Mouse (Mus musculus) kidney, adult 2 months (tissue): ENCODE measurements at regions not wholly inside any gene's neighbourhood (a gene's known extent, or its start where the extent isn't known, plus 50 kb on each side); places are given as distances from the start of the nearest gene placed in this dataset.
"Not testable (repeated sequence)": the region's sequence is repeated elsewhere in the genome, so short reads cannot be mapped to it uniquely, and the experiment has no call there.

Experiments
- CTCF ChIP-seq: fragments of 200-500 bp; conservative IDR thresholded peaks from 2 replicates; pipeline ENCODE4 v1.5.1; 2011; ENCODE audit warnings: low read depth, mild to moderate bottlenecking, control low read depth, low read length, moderate library complexity, mixed read lengths; ENCODE audit not compliant: insufficient read depth, insufficient read length
- POLR2A ChIP-seq: fragments of 200-500 bp; IDR thresholded peaks from one replicate; pipeline ENCODE4 v1.6.1; 2011; ENCODE audit warnings: low read depth, low read length, control low read depth

GRCm38 (mm10) chr14:76725231-76725630 is 168.5 kb upstream of the Serp2 start:
- TF ChIP-seq CTCF, POLR2A: not testable (repeated sequence)
